Mouse (Mus musculus): ENCODE data around the gene Foxred2.

- no peak for TF ChIP-seq CTCF (IDR thresholded peaks at IDR 0.05)
- no peak for TF ChIP-seq EP300 (IDR thresholded peaks at IDR 0.05)
Measured at GRCm38 (mm10) chr15:77934968-77935367, 21.6 kb downstream of the Foxred2 start.
